Mouse (Mus musculus) adrenal gland, adult 2 months (tissue): ENCODE measurements at regions not wholly inside any gene's neighbourhood (a gene's known extent, or its start where the extent isn't known, plus 50 kb on each side); places are given as distances from the start of the nearest gene placed in this dataset.

Source experiments
- DNase-seq: peaks from one replicate; pipeline ENCODE4 v3.0.0; 2021

- no peak for DNase-seq
Observed at GRCm38 (mm10) chr12:16477572-16477971, 133.2 kb downstream of the Lpin1 start.

GRCm38 (mm10) chr12:16474361-16475080 is 136.2 kb downstream of the Lpin1 start:
- DNase-seq = no peak

- DNase-seq = no peak
Observed at GRCm38 (mm10) chr12:16457419-16457818, 153.3 kb downstream of the Lpin1 start.

- peak; percentile 20 for DNase-seq
Observed at GRCm38 (mm10) chr12:16450771-16451435, 159.9 kb downstream of the Lpin1 start.

GRCm38 (mm10) chr12:16438717-16439116 is 172.0 kb downstream of the Lpin1 start:
- DNase-seq = no peak

GRCm38 (mm10) chr12:16436961-16437360 is 173.8 kb downstream of the Lpin1 start:
- DNase-seq = no peak

GRCm38 (mm10) chr12:16436255-16436654 is 174.5 kb downstream of the Lpin1 start:
- no peak for DNase-seq

GRCm38 (mm10) chr12:16434739-16435138 is 176.0 kb downstream of the Lpin1 start:
- DNase-seq = no peak

- DNase-seq = no peak
Observed at GRCm38 (mm10) chr12:16434225-16434624, 176.5 kb downstream of the Lpin1 start.

GRCm38 (mm10) chr12:16425980-16426379 is 184.8 kb downstream of the Lpin1 start:
- DNase-seq = no peak

- no peak for DNase-seq
Observed at GRCm38 (mm10) chr12:16424526-16424925, 186.2 kb downstream of the Lpin1 start.

- DNase-seq = no peak
Observed at GRCm38 (mm10) chr12:16395720-16396119, 215.0 kb downstream of the Lpin1 start.

GRCm38 (mm10) chr12:16392851-16393250 is 217.9 kb downstream of the Lpin1 start:
- no peak for DNase-seq

GRCm38 (mm10) chr12:16391630-16392269 is 219.0 kb downstream of the Lpin1 start:
- DNase-seq = no peak

- DNase-seq = no peak
Observed at GRCm38 (mm10) chr12:16391163-16391562, 219.6 kb downstream of the Lpin1 start.

GRCm38 (mm10) chr12:16387035-16387434 is 223.7 kb downstream of the Lpin1 start:
- no peak for DNase-seq

GRCm38 (mm10) chr12:16384396-16384795 is 226.4 kb downstream of the Lpin1 start:
- no peak for DNase-seq

GRCm38 (mm10) chr12:16383499-16383935 is 227.2 kb downstream of the Lpin1 start:
- no peak for DNase-seq

- no peak for DNase-seq
Observed at GRCm38 (mm10) chr12:16382417-16382988, 228.3 kb downstream of the Lpin1 start.

- DNase-seq = no peak
Observed at GRCm38 (mm10) chr12:16381026-16381425, 229.7 kb downstream of the Lpin1 start.

GRCm38 (mm10) chr12:16380346-16380745 is 230.4 kb downstream of the Lpin1 start:
- DNase-seq = no peak

- no peak for DNase-seq
Observed at GRCm38 (mm10) chr12:16379415-16379814, 231.4 kb downstream of the Lpin1 start.

GRCm38 (mm10) chr12:16378501-16378900 is 232.3 kb downstream of the Lpin1 start:
- DNase-seq = no peak
